Mouse (Mus musculus) forebrain, embryonic 15.5 days (tissue): ENCODE results near the gene Rnf151. TPM values are rescaled to one million over a fixed set of nuclear protein-coding genes. Genes with fewer than 3 reads are reported as not detected.

Experiments used
- ATAC-seq: fragments of 200-750 bp; cut with Nextera tagmentation; replicated peaks from 2 replicates; pipeline ENCODE4 v1.8.0; 2017; ENCODE audit warnings: mild to moderate bottlenecking, moderate TSS enrichment, moderate library complexity
- H3K27ac ChIP-seq: fragments of 300-500 bp; sonication (generic); replicated peaks from 2 replicates; pipeline ENCODE4 v1.5.1; 2015; ENCODE audit warnings: mild to moderate bottlenecking, inconsistent platforms
- H3K27me3 ChIP-seq: fragments of 300-500 bp; sonication (generic); 2 replicates; pipeline ENCODE4 v1.6.1; 2015; ENCODE audit warnings: inconsistent platforms
- H3K36me3 ChIP-seq: fragments of 300-500 bp; sonication (generic); 2 replicates; pipeline ENCODE4 v1.6.1; 2015; ENCODE audit warnings: mild to moderate bottlenecking, inconsistent platforms
- H3K4me1 ChIP-seq: fragments of 300-500 bp; sonication (generic); 2 replicates; pipeline ENCODE4 v1.6.1; 2015; ENCODE audit warnings: inconsistent platforms
- H3K4me2 ChIP-seq: fragments of 300-500 bp; sonication (generic); replicated peaks from 2 replicates; pipeline ENCODE4 v1.6.1; 2015; ENCODE audit warnings: mild to moderate bottlenecking, inconsistent platforms
- H3K4me3 ChIP-seq: fragments of 300-500 bp; sonication (generic); 2 replicates; pipeline ENCODE4 v1.5.1; 2015; ENCODE audit warnings: mild to moderate bottlenecking, inconsistent platforms
- H3K9ac ChIP-seq: fragments of 300-500 bp; sonication (generic); replicated peaks from 2 replicates; pipeline ENCODE4 v1.6.1; 2015; ENCODE audit warnings: mild to moderate bottlenecking, inconsistent platforms
- H3K9me3 ChIP-seq: fragments of 300-500 bp; sonication (generic); 2 replicates; pipeline ENCODE4 v1.6.1; 2016; ENCODE audit warnings: inconsistent platforms
- WGBS: fragments of 180-500 bp; shearing (Covaris S2); methylation state at CpG from one replicate; pipeline ENCODE4 v1.1.7; 2015; ENCODE audit warnings: mixed read lengths; 5-methylcytosine and 5-hydroxymethylcytosine counted together
- polyA plus RNA-seq: library from polyadenylated mRNA; unstranded; fragments of >200 nt; fragmentation: Nextera tagmentation; extraction: Ambion mirVana; gene quantifications from 2 replicates; pipeline ENCODE4 v1.2.1, GENCODE M21; 2015

The Rnf151 gene
- polyA plus RNA-seq, 1 experiment from 2014 or later = not detected

DNA sequence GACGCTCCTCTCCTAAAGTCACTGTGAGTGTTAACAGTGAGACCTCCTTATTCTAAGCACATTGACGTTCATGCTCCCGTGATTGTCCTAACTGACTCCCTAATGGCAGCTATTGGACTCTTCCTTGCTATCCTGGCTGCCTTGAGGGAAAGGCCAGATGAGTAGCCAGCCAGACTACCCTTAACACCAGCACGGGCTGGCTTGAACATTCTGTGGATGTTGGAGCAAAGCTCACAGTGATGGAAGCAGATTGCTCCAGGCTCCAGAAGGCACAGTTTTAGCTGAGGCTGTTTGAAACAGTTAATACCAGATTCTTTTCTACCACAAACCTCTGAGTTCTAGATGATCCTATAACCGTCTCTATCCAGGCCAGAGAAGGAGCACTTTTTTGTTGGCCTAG is 26.0 kb upstream of the Rnf151 start:
- WGBS = 79% methylated on average over 5 of the region's 5 CpGs
- Histone ChIP-seq H3K9me3 (no peaks in the 10 kb centered on the region), H3K27ac (no peak overlapping the region), H3K27me3 (no peaks in the 10 kb centered on the region), H3K4me3 (no peak overlapping the region), H3K4me2 (no peak overlapping the region), H3K4me1 (no peaks in the 10 kb centered on the region), H3K9ac (no peak overlapping the region), H3K36me3 (no peaks in the 10 kb centered on the region)
- ATAC-seq = no peak

DNA sequence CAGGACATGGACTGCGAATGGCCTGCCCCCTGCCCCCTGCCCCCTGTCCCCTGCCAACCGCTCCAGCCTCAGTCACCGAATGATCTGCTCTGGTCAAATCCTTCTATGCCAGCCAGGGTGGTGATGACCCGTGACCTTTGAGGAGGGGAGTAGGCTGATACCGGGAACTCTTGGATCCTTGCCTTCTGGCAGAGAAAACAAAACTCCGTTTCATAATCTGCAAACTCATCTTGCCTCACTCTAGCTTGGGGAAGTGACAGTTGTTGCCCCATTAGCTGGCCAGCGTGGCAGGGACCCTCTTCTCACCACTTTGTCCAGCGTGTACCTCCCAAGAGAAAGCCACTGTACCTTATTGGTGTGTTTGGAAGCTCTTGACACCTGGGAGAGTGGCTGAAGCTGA is 24.4 kb upstream of the Rnf151 start:
- no peak overlapping the region for H3K27ac ChIP-seq
- H3K36me3 ChIP-seq = no peaks in the 10 kb centered on the region
- no peak overlapping the region for H3K4me3 ChIP-seq
- no peaks in the 10 kb centered on the region for H3K9me3 ChIP-seq
- H3K9ac ChIP-seq = no peak overlapping the region
- no peak for ATAC-seq
- 82% methylated on average over 8 of the region's 8 CpGs for WGBS
- no peaks in the 10 kb centered on the region for H3K27me3 ChIP-seq
- peaks cover 2% of the 10 kb centered on the region for H3K4me1 ChIP-seq
- no peak overlapping the region for H3K4me2 ChIP-seq

GRCm38 (mm10) chr17:24739926-24740325 is 22.1 kb upstream of the Rnf151 start:
- no peak for ATAC-seq
- no peaks in the 10 kb centered on the region for H3K9me3 ChIP-seq
- H3K4me1 ChIP-seq = peaks cover 17% of the 10 kb centered on the region
- 84% methylated on average over 8 of the region's 8 CpGs for WGBS
- no peaks in the 10 kb centered on the region for H3K27me3 ChIP-seq
- H3K4me2 ChIP-seq = no peak overlapping the region
- no peak overlapping the region for H3K9ac ChIP-seq
- no peaks in the 10 kb centered on the region for H3K36me3 ChIP-seq
- H3K4me3 ChIP-seq = no peak overlapping the region
- no peak overlapping the region for H3K27ac ChIP-seq

DNA sequence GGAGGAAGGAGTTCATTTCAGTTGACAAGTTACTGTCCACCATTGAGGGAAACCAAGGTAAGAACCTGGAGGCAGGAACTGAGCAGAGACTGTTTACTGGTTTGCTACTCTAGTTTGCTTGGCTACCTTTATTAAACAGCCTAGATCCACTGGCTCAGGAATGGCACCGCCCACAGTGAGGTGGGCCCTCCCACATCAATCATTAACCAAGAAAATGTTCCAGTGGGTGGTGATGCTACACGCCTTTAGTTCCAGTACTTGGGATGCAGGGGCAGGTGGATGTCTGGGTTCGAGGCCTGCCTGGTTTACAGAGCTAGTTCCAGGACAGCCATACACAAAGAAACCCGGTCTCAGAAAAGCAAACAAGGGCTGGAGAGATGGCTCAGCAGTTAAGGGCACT is 20.4 kb upstream of the Rnf151 start:
- no peak overlapping the region for H3K27ac ChIP-seq
- H3K9ac ChIP-seq = no peak overlapping the region
- no peak overlapping the region for H3K4me2 ChIP-seq
- no peak for ATAC-seq
- no peak overlapping the region for H3K4me3 ChIP-seq
- WGBS = 78% methylated on average over 4 of the region's 4 CpGs
- H3K9me3 ChIP-seq = no peaks in the 10 kb centered on the region
- H3K4me1 ChIP-seq = peaks cover 17% of the 10 kb centered on the region
- H3K36me3 ChIP-seq = no peaks in the 10 kb centered on the region
- H3K27me3 ChIP-seq = no peaks in the 10 kb centered on the region

DNA sequence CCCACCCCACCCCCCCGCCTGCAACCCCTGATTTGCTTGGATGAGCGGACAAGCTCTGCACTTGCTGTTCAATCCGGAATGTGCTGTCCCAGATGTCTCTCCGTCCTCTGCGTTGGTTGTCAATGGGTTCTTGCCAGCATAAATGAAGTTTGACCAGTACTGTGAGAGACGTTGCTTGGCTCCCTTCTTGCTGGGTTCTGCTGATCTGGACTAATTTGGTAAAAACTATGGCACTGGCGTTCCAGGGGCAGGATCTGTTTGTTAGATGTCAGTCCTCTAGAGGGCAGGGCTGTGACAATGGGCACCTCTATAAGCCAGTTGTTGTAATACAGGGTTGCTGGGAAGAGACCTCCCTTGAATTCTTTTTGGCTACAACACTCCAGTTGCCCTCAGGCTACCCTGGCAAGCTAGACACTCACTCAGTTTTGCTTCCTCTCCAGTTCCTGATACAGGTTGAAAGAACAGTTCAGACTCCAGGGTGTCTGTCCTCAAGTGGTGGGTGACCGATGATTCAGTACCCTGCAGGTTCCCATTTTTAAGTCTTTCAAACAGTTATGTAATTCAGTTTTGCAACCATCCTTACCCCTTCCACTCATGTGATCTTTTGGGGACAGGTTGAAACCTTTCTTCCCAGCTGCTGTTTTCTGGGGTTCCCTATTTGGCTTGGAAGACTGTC is 19.4 kb upstream of the Rnf151 start:
- Histone ChIP-seq H3K4me1 (peaks cover 17% of the 10 kb centered on the region), H3K27ac (no peak overlapping the region), H3K9me3 (no peaks in the 10 kb centered on the region), H3K4me2 (peak overlapping the region; percentile 90), H3K36me3 (no peaks in the 10 kb centered on the region), H3K9ac (peak overlapping the region; percentile 65; the same call in 1 of the 2 replicates), H3K27me3 (no peaks in the 10 kb centered on the region), H3K4me3 (peak overlapping the region; percentile 62)
- 0 out of 2 replicates have a peak, but pooled peaks have one; percentile 0 for ATAC-seq
- 25% methylated on average over 8 of the region's 8 CpGs for WGBS

- peak within 1 kb of the TSS; percentile 53 for H3K27ac ChIP-seq
- H3K4me3 ChIP-seq = peak within 1 kb of the TSS; percentile 62
- no peaks in the 10 kb centered on the region for H3K9me3 ChIP-seq
- ATAC-seq = peak; percentile 97
- no peaks in the 10 kb centered on the region for H3K27me3 ChIP-seq
- H3K9ac ChIP-seq = peak within 1 kb of the TSS; percentile 65
- no peaks in the 10 kb centered on the region for H3K36me3 ChIP-seq
- WGBS = 2% methylated on average over 29 of the region's 29 CpGs
- H3K4me2 ChIP-seq = peak within 1 kb of the TSS; percentile 90
- peaks cover 17% of the 10 kb centered on the region for H3K4me1 ChIP-seq
These were observed 18.6 kb upstream of the Rnf151 start, which contains the start of gene Msrb1 for GRCm38 (mm10) chr17:24736330-24737051. Gene Msrb1 (plus strand): TSS chr17:24736642.

DNA sequence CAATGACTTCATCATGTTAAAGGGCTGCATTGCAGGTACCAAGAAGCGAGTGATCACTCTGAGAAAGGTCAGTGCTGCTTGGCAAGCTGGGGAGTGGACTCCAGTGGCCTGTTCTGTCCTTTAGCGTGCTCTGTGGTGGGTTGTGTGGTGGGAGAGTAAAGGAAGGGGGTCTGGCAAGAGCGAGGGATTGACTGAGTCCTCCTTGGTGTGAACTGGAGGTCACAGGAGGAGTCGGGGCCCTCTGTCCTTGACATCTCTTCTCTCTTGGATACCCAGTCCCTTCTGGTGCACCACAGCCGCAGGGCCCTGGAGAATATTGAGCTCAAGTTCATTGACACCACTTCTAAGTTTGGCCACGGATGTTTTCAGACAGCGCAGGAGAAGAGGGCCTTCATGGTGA is 17.6 kb upstream of the Rnf151 start:
- H3K9me3 ChIP-seq = no peaks in the 10 kb centered on the region
- H3K4me3 ChIP-seq = no peak overlapping the region
- peaks cover 17% of the 10 kb centered on the region for H3K4me1 ChIP-seq
- no peak for ATAC-seq
- H3K27me3 ChIP-seq = no peaks in the 10 kb centered on the region
- WGBS = 83% methylated on average over 7 of the region's 7 CpGs
- no peak overlapping the region for H3K27ac ChIP-seq
- H3K9ac ChIP-seq = no peak overlapping the region
- no peak overlapping the region for H3K4me2 ChIP-seq
- no peaks in the 10 kb centered on the region for H3K36me3 ChIP-seq

- no peaks in the 10 kb centered on the region for H3K9me3 ChIP-seq
- 88% methylated on average over 1 of the region's 1 CpGs for WGBS
- H3K9ac ChIP-seq = no peak overlapping the region
- no peak overlapping the region for H3K4me3 ChIP-seq
- no peaks in the 10 kb centered on the region for H3K27me3 ChIP-seq
- peaks cover 17% of the 10 kb centered on the region for H3K4me1 ChIP-seq
- no peak overlapping the region for H3K4me2 ChIP-seq
- ATAC-seq = no peak
- H3K27ac ChIP-seq = no peak overlapping the region
- H3K36me3 ChIP-seq = no peaks in the 10 kb centered on the region
These were observed 16.6 kb upstream of the Rnf151 start for GRCm38 (mm10) chr17:24734513-24734912.

GRCm38 (mm10) chr17:24733434-24734050 is 15.7 kb upstream of the Rnf151 start:
- no peak for ATAC-seq
- H3K9ac ChIP-seq = 0 out of 2 replicates have a peak overlapping the region, but pooled peaks have one; percentile 15
- 88% methylated on average over 21 of the region's 21 CpGs for WGBS

GRCm38 (mm10) chr17:24732233-24732935 is 14.5 kb upstream of the Rnf151 start:
- 81% methylated on average over 12 of the region's 12 CpGs for WGBS
- no peak overlapping the region for H3K4me2 ChIP-seq
- peaks cover 16% of the 10 kb centered on the region for H3K4me1 ChIP-seq
- H3K4me3 ChIP-seq = no peak overlapping the region
- no peaks in the 10 kb centered on the region for H3K36me3 ChIP-seq
- no peak for ATAC-seq
- no peak overlapping the region for H3K9ac ChIP-seq
- no peaks in the 10 kb centered on the region for H3K9me3 ChIP-seq
- peaks cover 6% of the 10 kb centered on the region; the same call in 1 of the 2 replicates for H3K27me3 ChIP-seq
- H3K27ac ChIP-seq = no peak overlapping the region

More at GRCm38 (mm10) chr17:24733434-24734050, 15.7 kb upstream of the Rnf151 start:
- no peaks in the 10 kb centered on the region for H3K36me3 ChIP-seq
- H3K27me3 ChIP-seq = no peaks in the 10 kb centered on the region
- peaks cover 17% of the 10 kb centered on the region for H3K4me1 ChIP-seq
- H3K9me3 ChIP-seq = no peaks in the 10 kb centered on the region
- H3K4me2 ChIP-seq = no peak overlapping the region
- H3K27ac ChIP-seq = no peak overlapping the region
- no peak overlapping the region for H3K4me3 ChIP-seq

DNA sequence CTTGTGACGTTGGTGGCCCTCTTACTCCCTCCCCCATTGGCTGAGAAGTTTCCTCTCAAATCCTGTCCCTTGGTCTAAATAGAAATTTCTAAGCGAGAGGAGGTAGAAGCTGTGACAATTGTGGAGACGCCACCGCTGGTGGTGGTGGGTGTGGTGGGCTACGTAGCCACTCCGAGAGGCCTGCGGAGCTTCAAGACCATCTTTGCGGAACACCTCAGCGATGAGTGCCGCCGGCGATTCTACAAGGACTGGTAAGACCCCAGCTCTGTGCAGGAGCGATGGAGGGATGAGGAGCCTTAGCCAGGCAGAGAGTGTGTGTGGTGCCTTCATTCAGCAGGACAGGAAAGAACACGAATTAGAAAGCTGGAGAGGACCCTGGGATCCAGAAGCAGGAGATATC is 12.9 kb upstream of the Rnf151 start:
- WGBS = 80% methylated on average over 14 of the region's 14 CpGs
- Histone ChIP-seq H3K4me3 (no peak overlapping the region), H3K27ac (no peak overlapping the region), H3K4me2 (no peak overlapping the region), H3K9ac (no peak overlapping the region), H3K36me3 (no peaks in the 10 kb centered on the region), H3K27me3 (peaks cover 6% of the 10 kb centered on the region; the same call in 1 of the 2 replicates), H3K9me3 (no peaks in the 10 kb centered on the region), H3K4me1 (peaks cover 2% of the 10 kb centered on the region)
- no peak for ATAC-seq

DNA sequence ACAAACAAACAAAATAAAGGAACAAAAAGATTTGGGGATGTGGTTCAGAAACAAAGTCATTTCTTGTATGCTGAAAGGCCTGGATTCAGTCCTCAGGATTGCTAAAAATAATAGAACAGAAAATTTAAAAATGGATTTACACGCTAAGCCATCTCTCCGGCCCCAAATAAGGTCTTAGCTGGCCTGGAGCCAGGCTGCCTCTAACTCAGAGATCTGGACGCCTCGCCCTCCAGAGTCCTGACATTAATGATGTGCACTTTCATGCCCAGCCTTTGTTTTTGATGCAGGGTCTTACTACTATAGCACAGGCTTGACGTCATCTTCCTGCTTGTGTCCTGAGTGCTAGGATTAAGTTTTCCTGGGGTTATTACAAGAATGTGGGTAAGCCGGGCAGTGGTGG is 11.2 kb upstream of the Rnf151 start:
- Histone ChIP-seq H3K36me3 (no peaks in the 10 kb centered on the region), H3K4me2 (no peak overlapping the region), H3K4me3 (no peak overlapping the region), H3K27ac (no peak overlapping the region), H3K27me3 (peaks cover 6% of the 10 kb centered on the region; the same call in 1 of the 2 replicates), H3K9me3 (no peaks in the 10 kb centered on the region), H3K4me1 (no peaks in the 10 kb centered on the region), H3K9ac (no peak overlapping the region)
- ATAC-seq = no peak
- 74% methylated on average over 6 of the region's 6 CpGs for whole genome bisulfite sequencing
